Mouse (Mus musculus): ENCODE results near the gene Trappc3l. TPM values are rescaled to one million over a fixed set of nuclear protein-coding genes. Genes with fewer than 3 reads are reported as not detected.

Gene Trappc3l
- not detected in 2 replicates for polyA plus RNA-seq (2012; rRNA removed; ENCODE audit: low replicate concordance)

GRCm38 (mm10) chr10:34037401-34037800 lies at the start of gene Trappc3l:
TSS of gene Trappc3l (plus strand) at chr10:34037597.

GRCm38 (mm10) chr10:34019302-34020075 lies 17.9 kb upstream of the Trappc3l start, which contains the start of gene Rwdd1:
TSS of gene Rwdd1 (minus strand) at chr10:34019624.

GRCm38 (mm10) chr10:34044210-34044609 lies 6.8 kb downstream of the Trappc3l start, which contains the start of gene Calhm4:
TSS of gene Calhm4 (minus strand) at chr10:34044310.

GRCm38 (mm10) chr10:34096418-34096883 lies 59.1 kb downstream of the Trappc3l start, which contains the start of gene Calhm5:
TSS of gene Calhm5 (minus strand) at chr10:34096519.

GRCm38 (mm10) chr10:34127392-34128378 lies 90.3 kb downstream of the Trappc3l start, which contains the start of gene Calhm6:
TSS of gene Calhm6 (minus strand) at chr10:34127984.

Other genes starting within 250 kb of the Trappc3l start
- not detected in 2 replicates for gene Sult3a1, start 179.9 kb upstream of the Trappc3l start, polyA plus RNA-seq (2012; rRNA removed; ENCODE audit: low replicate concordance)
- not detected in 2 replicates for gene Rsph4a, start 132.5 kb upstream of the Trappc3l start, polyA plus RNA-seq (2012; rRNA removed; ENCODE audit: low replicate concordance)
- gene Zup1, start 86.3 kb upstream of the Trappc3l start, polyA plus RNA-seq (2012; rRNA removed; ENCODE audit: low replicate concordance) = 3.6 and 6.7 TPM in 2 replicates
- 31.9 and 52.1 TPM in 2 replicates for gene Rwdd1, start 18.0 kb upstream of the Trappc3l start, polyA plus RNA-seq (2012; rRNA removed; ENCODE audit: low replicate concordance)
- gene Calhm4, start 6.7 kb downstream of the Trappc3l start, polyA plus RNA-seq (2012; rRNA removed; ENCODE audit: low replicate concordance) = not detected in 2 replicates
- 0.27 and 1.1 TPM in 2 replicates for gene Calhm5, start 58.9 kb downstream of the Trappc3l start, polyA plus RNA-seq (2012; rRNA removed; ENCODE audit: low replicate concordance)
- 11.1 and 33.0 TPM in 2 replicates for gene Calhm6, start 90.4 kb downstream of the Trappc3l start, polyA plus RNA-seq (2012; rRNA removed; ENCODE audit: low replicate concordance)
- 18.7 and 37.2 TPM in 2 replicates for gene Dse, start 170.1 kb downstream of the Trappc3l start, polyA plus RNA-seq (2012; rRNA removed; ENCODE audit: low replicate concordance)
- gene Tspyl1, start 244.6 kb downstream of the Trappc3l start, polyA plus RNA-seq (2012; rRNA removed; ENCODE audit: low replicate concordance) = 29.6 and 36.4 TPM in 2 replicates